Mouse (Mus musculus) heart, postnatal 14 days (tissue): ENCODE measurements around the gene Nupl2. TPM values are rescaled to one million over a fixed set of nuclear protein-coding genes. Genes with fewer than 3 reads are reported as not detected.
A peak's percentile ranks its signal among the peaks of the same experiment; 100 is the strongest.

ENCODE experiments used
- DNase-seq, 2 experiments: peaks; one replicate each; pipeline ENCODE4 v3.0.0; 2021 to 2022
- intact Hi-C: fragments of 180-260 bp; cut with DNase I; formaldehyde crosslinking; loops from one replicate; pipeline ENCODE4 v1.15.1; 2025
- total RNA-seq, 2 experiments: library from RNA; stranded (reverse); gene quantifications; 2 replicates each; pipeline ENCODE4 v1.2.3; 2021

Gene Nupl2
- total RNA-seq, 2 experiments from 2014 or later: 7.1 to 8.3 TPM

DNA sequence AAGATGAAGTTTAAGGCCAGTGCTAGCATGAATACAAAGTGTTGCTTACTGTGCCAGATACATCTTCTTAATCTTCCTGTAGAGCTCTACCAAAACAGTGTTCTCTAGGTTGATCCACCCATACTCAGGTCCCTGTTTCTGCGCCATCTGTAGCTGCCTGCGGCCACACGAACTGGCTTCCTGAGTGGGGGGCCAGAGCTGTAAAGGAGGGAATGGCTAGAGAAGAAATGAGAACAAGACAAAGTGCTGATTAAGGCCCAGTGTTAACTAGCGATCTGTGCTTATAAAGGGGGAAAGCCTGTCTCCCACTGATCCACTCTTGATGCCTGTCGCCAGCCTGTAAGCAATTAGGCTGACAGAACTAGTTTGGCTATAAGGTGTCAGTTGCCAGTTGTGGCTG lies 38.5 kb downstream of the Nupl2 start:
- no peak for DNase-seq
- intact Hi-C loops: no loop called here

DNA sequence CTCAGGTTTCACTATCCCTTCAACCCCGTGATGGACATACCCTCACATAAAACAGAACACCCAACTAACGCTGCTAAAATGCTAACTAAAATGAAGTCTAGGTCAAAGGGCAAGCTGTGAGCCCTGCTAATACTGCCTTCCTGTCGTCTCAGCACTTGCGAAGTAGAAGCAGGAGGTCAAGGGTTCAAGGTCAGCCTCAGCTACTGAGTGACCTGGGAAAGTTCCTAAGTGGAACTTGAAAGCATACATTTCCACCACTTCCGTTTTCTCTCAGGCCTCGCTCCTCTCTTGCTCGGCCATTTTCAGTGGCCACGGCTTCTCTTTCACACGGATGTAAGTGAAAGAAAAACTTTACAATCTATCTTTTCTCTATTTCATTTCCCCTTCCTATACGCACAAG lies 43.2 kb downstream of the Nupl2 start:
- DNase-seq: no peak
- intact Hi-C loops: no loop called here

DNA sequence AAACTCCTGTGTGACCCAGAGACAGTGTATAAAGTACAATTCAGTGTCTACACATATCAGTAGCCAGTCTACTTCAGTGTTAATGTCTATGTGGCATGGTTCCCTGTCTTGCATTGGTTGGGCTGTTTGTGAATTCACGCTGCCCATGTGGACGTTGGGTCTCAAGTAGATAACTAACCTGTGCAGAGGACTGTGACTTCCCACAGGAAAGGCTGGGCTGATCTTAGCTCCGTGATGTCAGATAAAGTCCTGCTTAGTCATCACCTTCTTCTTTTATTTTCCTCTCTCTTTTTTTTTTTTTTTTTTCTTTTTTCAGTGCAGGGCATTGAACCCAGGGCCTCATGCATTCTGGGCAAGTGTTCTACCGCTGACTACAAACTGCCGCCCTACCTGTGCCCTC lies 43.7 kb downstream of the Nupl2 start:
- intact Hi-C loops: no loop called here
- no peak for DNase-seq

DNA sequence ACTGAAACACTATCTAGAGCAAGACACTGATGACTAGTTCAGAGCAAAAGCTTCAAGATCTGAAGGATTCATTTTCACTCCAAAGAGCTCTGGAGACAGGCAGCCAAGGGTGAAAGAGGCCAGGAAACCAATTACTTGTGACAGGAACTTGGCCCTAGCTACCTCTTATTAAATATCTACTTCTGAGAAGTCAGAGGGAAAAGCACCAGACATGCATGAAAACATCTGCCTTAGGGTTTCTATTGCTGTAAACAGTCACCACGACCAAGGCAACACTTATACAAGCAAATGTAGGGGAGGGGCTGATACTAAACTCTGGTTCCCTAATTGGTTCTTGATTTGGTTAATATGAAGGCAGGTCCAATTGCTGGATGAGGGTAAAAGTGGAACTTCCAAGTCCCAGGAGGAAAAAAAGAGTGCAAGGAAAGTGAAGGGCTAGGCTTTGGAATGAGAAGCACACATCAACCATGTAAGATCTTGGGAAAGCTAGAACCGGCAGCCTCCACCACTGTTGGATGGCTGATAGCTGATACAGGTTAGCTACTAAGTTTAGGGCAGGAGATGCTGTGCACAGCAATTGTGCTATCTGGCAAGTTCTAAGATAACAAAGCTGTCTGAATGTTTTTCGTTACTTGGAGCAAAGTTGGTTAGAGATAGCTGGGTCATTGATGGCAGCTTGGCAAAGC lies 49.2 kb downstream of the Nupl2 start:
- peak in 1 of 2 experiments; percentile 9 for DNase-seq
- intact Hi-C loops: no loop called here

DNA sequence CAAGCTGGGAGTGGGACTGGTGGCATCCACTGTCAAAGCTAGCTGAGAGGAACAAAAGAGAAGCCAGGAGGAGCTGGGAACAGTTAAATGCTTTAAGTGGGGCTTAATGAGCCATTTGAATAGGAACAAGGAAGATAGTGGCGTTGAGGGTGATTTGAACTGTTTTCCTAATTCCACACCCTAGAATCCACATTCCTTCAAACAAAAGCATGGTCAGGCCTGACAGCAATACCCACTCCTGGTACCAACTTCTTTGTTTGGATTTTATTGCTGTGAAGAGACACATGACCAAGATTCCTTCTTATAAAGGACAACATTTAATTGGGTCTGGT lies 49.8 kb downstream of the Nupl2 start:
- intact Hi-C loops: no loop called here
- no peak for DNase-seq

DNA sequence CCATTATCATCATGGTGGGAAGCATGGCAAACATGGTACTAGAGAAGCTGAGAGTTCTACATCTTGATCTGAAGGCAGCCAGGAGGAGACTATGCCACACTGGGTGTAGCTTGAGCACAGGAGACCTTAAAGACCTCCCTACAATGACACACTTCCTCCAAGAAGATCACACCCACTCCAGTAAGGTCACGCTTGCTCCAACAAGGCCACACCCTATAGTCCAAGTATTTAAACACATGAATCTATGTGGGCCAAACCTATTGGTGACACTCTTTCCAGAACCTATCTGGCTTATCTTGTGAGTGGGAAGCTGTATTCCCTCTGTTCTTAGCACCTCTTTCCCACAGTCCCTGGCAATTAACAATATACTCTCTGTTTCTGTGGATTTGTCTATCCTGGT lies 50.1 kb downstream of the Nupl2 start:
- intact Hi-C loops: no loop called here
- no peak for DNase-seq

Other genes starting within 250 kb of the Nupl2 start
- 10 to 100 TPM; 46.8 to 59.4 TPM for gene Fam126a, start 134.3 kb upstream of the Nupl2 start, total RNA-seq
- 10 to 100 TPM; 47.6 to 54.5 TPM for gene Klhl7, start 64.4 kb upstream of the Nupl2 start, total RNA-seq
- gene Kcnh2, start 186.6 kb downstream of the Nupl2 start, total RNA-seq: 10 to 100 TPM; 75.5 to 85.8 TPM
- gene Nos3, start 199.8 kb downstream of the Nupl2 start, total RNA-seq: 10 to 100 TPM; 34.5 to 35.6 TPM
- under 1 TPM; 0.41 to 0.45 TPM for gene Atg9b, start 227.2 kb downstream of the Nupl2 start, total RNA-seq
- 10 to 100 TPM; 81.9 to 87.0 TPM for gene Abcb8, start 228.7 kb downstream of the Nupl2 start, total RNA-seq
- under 1 TPM in 1 of 2 experiments, not detected in 1; 0.39 TPM for gene Asic3, start 248.4 kb downstream of the Nupl2 start, total RNA-seq